Mouse (Mus musculus) erythroblast, embryonic 14.5 days (primary cell): ENCODE data around the gene Cdk6.
"Not testable (repeated sequence)": the region's sequence is repeated elsewhere in the genome, so short reads cannot be mapped to it uniquely, and the experiment has no call there.

Experiments used
- GATA1 ChIP-seq: IDR thresholded peaks from 2 replicates; pipeline ENCODE4 v1.6.1; 2012; ENCODE audit warnings: low read length, inconsistent platforms, mixed read lengths
- TAL1 ChIP-seq: IDR thresholded peaks from 3 replicates; pipeline ENCODE4 v1.6.1; 2012; ENCODE audit warnings: low read length, inconsistent platforms, mixed read lengths

- not testable (repeated sequence) for TF ChIP-seq GATA1, TAL1
Observed at GRCm38 (mm10) chr5:3439386-3439785, 98.1 kb downstream of the Cdk6 start.
